Mouse (Mus musculus): ENCODE results near the gene Gm9008. TPM values are rescaled to one million over a fixed set of nuclear protein-coding genes. Genes with fewer than 3 reads are reported as not detected.
"Not testable (repeated sequence)": the region's sequence is repeated elsewhere in the genome, so short reads cannot be mapped to it uniquely, and the experiment has no call there.

Gm9008 gene
- 1 to 10 TPM; 7.7 TPM for total RNA-seq (2021)
- long read RNA-seq, experiment 1, partial matches to known transcripts, result 0 of 2 reads
- long read RNA-seq, experiment 1, other reads (novel, unspliced or antisense), result 0 of 2 reads
- long read RNA-seq, experiment 2, partial matches to known transcripts, result 0 of 3 reads
- long read RNA-seq, experiment 2, other reads (novel, unspliced or antisense), result 0 of 3 reads

DNA sequence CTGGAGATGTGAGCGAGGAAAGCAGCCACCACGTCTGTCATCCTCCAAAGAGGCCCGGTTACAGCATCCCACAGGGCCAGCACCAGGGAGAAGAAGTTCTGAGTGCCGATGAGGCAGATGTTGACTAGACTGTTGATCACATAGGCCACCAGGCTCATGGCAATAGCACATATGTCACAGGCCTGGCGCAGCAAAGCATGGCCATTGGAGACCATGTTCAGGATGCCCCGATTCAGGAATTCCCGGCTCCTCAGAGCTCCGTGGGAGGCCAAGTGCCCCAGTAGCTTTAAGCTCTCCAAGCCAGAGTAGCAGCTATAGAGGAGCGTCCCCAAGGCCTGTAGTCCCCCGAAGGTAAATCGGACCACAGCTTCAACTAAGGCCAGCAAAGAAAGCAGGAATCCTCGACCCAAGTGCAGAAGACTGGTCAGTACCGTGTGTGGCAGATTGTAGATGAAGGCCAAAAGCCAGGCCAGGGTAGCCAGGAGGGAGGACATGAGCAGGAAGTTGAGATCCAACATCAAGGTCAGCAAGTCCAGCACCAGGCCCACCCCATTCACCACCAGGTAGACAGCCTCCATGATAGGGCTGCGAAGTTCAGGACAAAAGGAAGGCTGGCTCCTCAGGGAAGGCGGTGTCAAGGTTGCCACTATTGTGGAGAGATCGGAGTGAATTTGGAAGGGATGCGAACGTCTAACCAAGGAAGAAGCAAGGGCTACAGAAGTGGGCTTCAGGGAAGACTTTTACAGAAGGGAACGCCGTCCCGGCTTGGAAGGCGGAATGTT is at the start of gene Gm9008:
Gene Gm9008 (minus strand): TSS at position 731 of the 782 bp plus-strand sequence.
- DNase-seq (ENCODE audit: low spot score in 2 of 2), result not testable (repeated sequence)

DNA sequence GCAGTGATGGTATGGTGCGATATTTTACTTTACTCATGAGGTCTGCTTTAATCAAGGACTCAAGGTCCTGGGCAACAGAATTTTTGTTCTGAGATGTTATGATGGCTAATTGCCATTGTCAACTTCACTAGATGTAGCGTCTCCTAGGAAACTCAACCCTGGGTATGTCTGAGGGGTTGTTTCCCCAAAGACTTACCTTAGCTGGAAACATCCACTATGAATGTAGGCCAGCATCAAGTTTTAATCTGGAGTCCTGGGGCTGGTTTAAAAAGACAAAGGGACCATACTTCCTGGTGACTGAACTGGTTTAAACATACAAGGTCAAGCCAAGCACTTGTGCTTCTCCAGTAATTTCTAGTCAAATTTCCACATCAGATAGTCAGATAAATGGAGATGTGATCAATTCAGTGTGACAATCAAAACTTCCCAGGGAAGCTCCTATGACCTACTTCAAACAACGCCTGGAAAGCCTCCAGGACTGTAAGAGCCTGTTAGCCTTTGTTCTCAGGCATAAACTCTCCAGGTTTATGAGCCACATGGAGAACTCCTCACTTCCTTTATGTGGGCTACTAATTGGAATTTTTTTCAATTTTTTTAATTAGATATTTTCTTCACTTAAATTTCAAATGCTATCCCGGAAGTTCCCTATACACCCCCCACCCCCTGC is 24.5 kb upstream of the Gm9008 start:
- no peak for DNase-seq (ENCODE audit: low spot score in 2 of 2)

- DNase-seq (ENCODE audit: low spot score in 2 of 2), result no peak
Measured at GRCm38 (mm10) chr6:76510200-76510599, 12.6 kb upstream of the Gm9008 start.

DNA sequence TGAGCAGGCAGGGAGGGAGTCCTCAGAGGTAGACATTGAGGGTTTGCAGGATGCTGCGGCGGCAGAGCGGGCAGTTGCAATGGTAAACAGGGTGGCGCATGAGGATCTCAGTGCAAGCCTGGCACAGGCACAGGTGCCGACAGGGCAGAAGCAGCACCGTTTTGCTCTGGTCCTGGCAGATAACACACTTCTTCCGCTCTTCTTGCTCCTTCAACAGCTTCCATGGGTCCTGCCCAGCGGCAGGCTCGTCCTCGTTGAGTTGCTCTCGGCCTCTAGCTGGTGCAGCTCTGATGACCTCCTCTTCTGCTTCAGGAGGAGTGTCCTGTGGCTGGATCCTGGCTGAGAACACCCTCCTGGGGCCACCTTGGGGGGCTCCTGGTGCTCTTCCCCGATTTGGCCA is 1.2 kb downstream of the Gm9008 start:
- DNase-seq (ENCODE audit: low spot score in 2 of 2), result not testable (repeated sequence)

DNA sequence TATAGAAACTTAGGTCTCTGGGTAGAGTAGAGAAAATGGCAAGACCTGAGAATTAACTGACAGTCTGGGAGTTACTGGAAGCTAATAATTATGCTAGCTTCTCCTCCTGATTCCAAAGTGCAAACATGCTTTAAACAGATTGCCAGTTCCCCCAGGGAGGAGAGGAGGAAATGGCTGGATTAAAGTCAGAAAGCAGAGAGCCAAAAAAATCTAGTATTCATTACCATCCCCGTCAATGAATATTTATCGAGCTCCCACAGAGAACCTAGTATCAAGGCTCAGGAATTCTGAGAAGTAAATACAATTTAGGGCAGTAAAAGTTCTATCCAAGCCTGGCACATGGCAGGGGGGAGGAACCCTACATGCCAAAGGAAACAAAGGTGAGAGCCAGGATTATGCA is 29.4 kb downstream of the Gm9008 start:
- DNase-seq (ENCODE audit: low spot score in 2 of 2), result no peak

Data from left cerebral cortex, adult 18-20 months (tissue).